Mouse (Mus musculus) small intestine, adult 10 weeks (tissue): ENCODE measurements around the gene Gps1. TPM values are rescaled to one million over a fixed set of nuclear protein-coding genes. Genes with fewer than 3 reads are reported as not detected.

Source experiments
- polyA plus RNA-seq: library from polyadenylated mRNA; stranded (reverse); fragments of 350-450 nt; fragmentation: Illumina TruSeq; extraction: RNeasy Lipid Tissue Mini Kit (QIAGEN cat#74804); gene quantifications from one replicate; pipeline ENCODE4 v1.2.3, GENCODE M21; 2014; ENCODE audit warnings: low replicate concordance

Gene Gps1
- polyA plus RNA-seq, result 4.1 TPM

DNA sequence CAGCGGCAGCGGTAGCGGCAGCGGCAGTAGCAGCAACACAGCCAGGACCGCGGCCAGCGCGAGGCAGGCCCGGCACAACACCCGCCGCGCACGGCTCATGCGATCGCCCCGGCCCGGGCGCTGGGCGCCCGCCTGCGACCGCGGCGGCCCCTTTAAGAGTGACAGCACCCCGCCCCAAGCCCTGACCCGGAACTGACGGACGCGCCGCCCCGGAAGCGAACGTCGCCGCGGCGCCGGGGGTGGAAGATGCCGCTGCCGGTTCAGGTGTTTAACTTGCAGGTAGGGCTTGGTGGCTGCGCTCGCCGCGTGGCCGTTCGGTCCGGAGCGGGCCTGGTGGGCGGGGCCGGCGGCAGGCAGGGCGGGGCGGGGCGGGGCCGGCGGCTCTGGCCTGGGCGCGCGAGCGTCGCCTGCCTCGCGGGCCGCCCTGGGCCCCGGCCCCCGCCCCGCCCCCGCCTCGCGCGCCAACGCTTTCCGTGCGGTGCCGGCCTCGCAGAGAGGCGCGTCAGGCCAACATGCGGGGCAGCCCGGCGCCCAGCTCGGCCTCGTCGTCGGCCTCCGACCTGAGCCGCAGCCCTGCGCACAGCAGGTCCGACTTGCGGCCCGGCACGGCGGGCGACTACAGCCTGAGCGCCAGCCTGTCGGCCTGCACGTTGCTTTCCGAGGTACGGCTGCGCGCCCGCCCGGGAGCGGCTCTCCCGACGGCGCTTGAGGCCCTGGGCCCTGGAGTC is at the start of gene Gps1, which contains the start of gene Rfng:
TSS of gene Gps1 (plus strand) at position 209 of the 728 bp plus-strand sequence.
TSS of gene Rfng (minus strand) at position 144 of the 728 bp plus-strand sequence.

DNA sequence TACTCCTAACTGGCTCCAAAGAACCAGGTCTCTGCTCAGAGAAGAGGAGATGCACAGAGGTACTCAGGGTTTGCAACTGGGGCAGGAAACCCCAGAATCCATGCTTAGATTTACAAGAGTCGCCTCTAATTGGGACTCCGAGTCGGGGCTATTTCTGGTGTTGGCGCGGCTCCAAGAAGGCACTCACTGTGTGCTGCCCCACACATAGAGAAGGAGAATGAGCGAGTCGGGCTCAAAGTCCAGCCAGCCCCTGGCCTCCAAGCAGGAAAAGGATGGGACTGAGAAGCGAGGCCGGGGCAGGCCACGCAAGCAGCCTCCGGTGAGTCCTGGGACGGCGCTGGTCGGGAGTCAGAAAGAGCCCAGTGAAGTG is 21.4 kb upstream of the Gps1 start, which contains the start of gene Hmga1b:
TSS of gene Hmga1b (plus strand) at position 123 of the 370 bp plus-strand sequence.

DNA sequence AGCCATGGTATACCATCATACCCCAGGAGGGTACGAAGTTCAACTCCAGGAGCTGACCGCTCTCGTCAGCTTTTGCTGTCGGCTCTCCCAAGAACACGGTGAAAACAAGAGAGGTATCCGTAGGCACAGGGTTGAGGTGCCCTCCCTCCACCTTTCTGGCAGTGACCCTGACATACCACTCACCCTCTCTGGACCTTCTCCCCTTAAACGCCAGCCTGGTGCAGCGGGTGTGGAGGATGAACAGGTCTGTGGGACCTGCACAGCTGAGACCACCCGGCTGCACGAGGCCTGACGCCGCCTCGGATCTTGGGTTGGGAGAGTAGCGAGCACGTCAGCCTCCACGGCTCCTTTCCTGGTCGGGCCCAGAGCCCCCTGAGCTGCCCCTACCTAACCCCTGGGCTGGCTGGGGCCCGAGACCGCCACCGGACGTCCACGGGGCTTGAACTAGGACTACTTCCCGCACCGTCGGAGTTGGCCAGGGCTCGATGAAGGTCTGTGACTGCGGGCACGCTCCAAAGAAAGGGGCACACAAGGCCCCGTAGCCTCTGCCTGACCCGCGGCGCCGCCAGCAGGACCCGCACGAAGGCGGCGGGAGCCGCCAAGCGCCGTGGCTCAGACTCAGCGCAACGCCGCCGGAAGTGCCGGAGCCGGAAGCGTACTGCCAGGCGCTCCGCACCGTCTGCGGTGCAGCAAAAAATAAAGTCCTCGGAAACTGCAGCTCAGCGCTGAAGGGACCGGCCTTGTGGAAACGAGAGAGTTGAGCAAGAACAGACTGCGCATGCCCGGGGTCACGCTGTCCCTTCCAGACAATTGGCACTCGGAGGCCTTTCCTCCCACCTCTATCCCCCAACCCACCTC is 11.9 kb downstream of the Gps1 start, which contains the start of gene Dus1l:
TSS of gene Dus1l (minus strand) at position 648 of the 858 bp plus-strand sequence.

DNA sequence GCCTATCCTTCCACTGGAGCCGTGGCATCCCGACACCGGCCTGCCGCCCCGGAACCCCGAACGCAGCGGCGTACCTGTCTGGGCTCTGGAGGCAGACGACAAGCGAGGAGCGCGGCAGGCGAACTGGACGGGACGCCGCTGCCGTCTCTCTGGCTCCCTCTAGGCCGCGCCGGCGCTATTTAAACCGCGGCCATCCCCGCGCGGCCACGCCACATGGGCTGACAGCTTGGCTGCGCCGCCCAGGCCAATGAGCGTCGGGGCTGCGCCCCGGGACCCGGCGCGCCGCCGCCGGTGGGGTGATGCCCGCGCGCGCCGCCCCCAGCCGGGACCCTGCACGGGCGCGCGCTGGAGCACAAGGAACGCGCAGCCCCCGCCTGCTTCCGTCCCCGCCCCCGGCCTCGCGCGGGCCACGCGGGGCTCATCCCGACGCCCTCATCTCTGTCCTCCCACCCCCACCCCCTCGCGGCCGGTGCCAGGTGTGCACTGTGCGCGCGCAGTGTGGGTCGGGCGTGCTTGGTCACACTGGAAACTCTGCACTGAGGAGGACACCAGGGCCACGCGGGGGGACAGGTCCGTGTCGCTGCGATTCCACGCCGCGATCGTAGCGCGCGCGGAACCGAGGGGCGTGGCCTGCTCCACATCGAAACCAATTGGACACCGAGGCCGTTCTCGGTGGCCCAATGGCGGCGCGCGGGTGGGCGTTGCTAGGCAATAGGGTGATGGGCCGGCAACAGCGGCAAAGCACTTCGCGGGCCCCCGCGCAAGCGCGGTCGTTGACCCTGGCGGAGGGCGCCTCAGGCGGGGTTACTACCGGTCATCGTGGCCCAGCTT is 40.1 kb downstream of the Gps1 start, which contains the start of gene Fasn:
TSS of gene Fasn (minus strand) at position 592 of the 831 bp plus-strand sequence.

Other genes starting within 250 kb of the Gps1 start
- gene Mcrip1, start 234.5 kb upstream of the Gps1 start, polyA plus RNA-seq, result not detected
- gene Ppp1r27, start 233.1 kb upstream of the Gps1 start, polyA plus RNA-seq, result not detected
- 728 TPM for gene P4hb, start 211.0 kb upstream of the Gps1 start, polyA plus RNA-seq
- 24.2 TPM for gene Arhgdia, start 202.6 kb upstream of the Gps1 start, polyA plus RNA-seq
- gene Alyref, start 185.9 kb upstream of the Gps1 start, polyA plus RNA-seq, result 18.5 TPM
- 8.2 TPM for gene Anapc11, start 185.9 kb upstream of the Gps1 start, polyA plus RNA-seq
- gene Npb, start 175.8 kb upstream of the Gps1 start, polyA plus RNA-seq, result not detected
- 28.6 TPM for gene Pcyt2, start 166.3 kb upstream of the Gps1 start, polyA plus RNA-seq
- gene Sirt7, start 159.0 kb upstream of the Gps1 start, polyA plus RNA-seq, result 9.2 TPM
- gene Mafg, start 150.7 kb upstream of the Gps1 start, polyA plus RNA-seq, result 10.0 TPM
- gene Pycr1, start 140.5 kb upstream of the Gps1 start, polyA plus RNA-seq, result 1.4 TPM
- gene Myadml2, start 136.1 kb upstream of the Gps1 start, polyA plus RNA-seq, result not detected
- gene Notum, start 123.1 kb upstream of the Gps1 start, polyA plus RNA-seq, result not detected
- 3.6 TPM for gene Aspscr1, start 111.3 kb upstream of the Gps1 start, polyA plus RNA-seq
- not detected for gene Cenpx, start 70.5 kb upstream of the Gps1 start, polyA plus RNA-seq
- gene Lrrc45, start 70.3 kb upstream of the Gps1 start, polyA plus RNA-seq, result 0.33 TPM
- not detected for gene Rac3, start 62.8 kb upstream of the Gps1 start, polyA plus RNA-seq
- gene Dcxr, start 57.0 kb upstream of the Gps1 start, polyA plus RNA-seq, result not detected
- not detected for gene Cbr2, start 52.2 kb upstream of the Gps1 start, polyA plus RNA-seq
- gene Hmga1b, start 21.5 kb upstream of the Gps1 start, polyA plus RNA-seq, result not detected
- not detected for gene Rfng, start 65 bp upstream of the Gps1 start, polyA plus RNA-seq
- gene Dus1l, start 12.1 kb downstream of the Gps1 start, polyA plus RNA-seq, result 2.2 TPM
- 1.3 TPM for gene Fasn, start 40.3 kb downstream of the Gps1 start, polyA plus RNA-seq
- gene Ccdc57, start 148.6 kb downstream of the Gps1 start, polyA plus RNA-seq, result not detected
- 0.71 TPM for gene Slc16a3, start 164.2 kb downstream of the Gps1 start, polyA plus RNA-seq
- gene Csnk1d, start 207.1 kb downstream of the Gps1 start, polyA plus RNA-seq, result 44.3 TPM